ENCODE assay signal across 8 mouse cellular contexts in genomic region chr12:86078553-86079201, GRCm38 (mm10). TPM values are rescaled to one million over a fixed set of nuclear protein-coding genes. Genes with fewer than 3 reads are reported as not detected.
A peak's percentile ranks its signal among the peaks of the same experiment; 100 is the strongest.
DNase-seq lines count a peak whose midpoint lies in the region; ATAC-seq and TF ChIP-seq lines count a peak whose summit lies in the region.

Gene Tgfb3, minus strand, starts transcription at chr12:86079041.

- peak; percentile 41 for DNase-seq in ZHBTc4 (ENCODE audit: low read depth, low spot score)
- peak; percentile 81 for DNase-seq in embryonic facial prominence, embryonic 10.5 days (ENCODE audit: low spot score)
- peak; percentile 32 to 39 for DNase-seq in layer of hippocampus, postnatal 10 days (ENCODE audit: low spot score in 2 of 2)
- DNase-seq in lung, postnatal 36 days: peak; percentile 64

- H3K27me3 ChIP-seq in erythroblast, embryonic 14.5 days (ENCODE audit: control insufficient read depth): peaks cover 82% of the 10 kb centered on the region
- peaks cover 47% of the 10 kb centered on the region for H3K27me3 ChIP-seq in embryonic facial prominence, embryonic 10.5 days (replicated peaks; ENCODE audit: low read depth, poor library complexity, severe bottlenecking)
- no peaks in the 10 kb centered on the region for H3K27me3 ChIP-seq in heart, embryonic 12.5 days (replicated peaks)
- H3K27me3 ChIP-seq in small intestine, adult 2 months (ENCODE audit: control insufficient read depth, insufficient read depth, low read length): peaks cover 9% of the 10 kb centered on the region; the same call in 1 of the 2 replicates

- H3K36me3 ChIP-seq in erythroblast, embryonic 14.5 days (ENCODE audit: control insufficient read depth): no peaks in the 10 kb centered on the region
- no peaks in the 10 kb centered on the region; the same call in 1 of the 2 replicates for H3K36me3 ChIP-seq in embryonic facial prominence, embryonic 10.5 days (replicated peaks)
- no peaks in the 10 kb centered on the region for H3K36me3 ChIP-seq in heart, embryonic 12.5 days
- H3K36me3 ChIP-seq in small intestine, adult 2 months (ENCODE audit: control insufficient read depth, insufficient read depth, low read length): no peaks in the 10 kb centered on the region

- TF ChIP-seq POLR2A in small intestine, adult 2 months (IDR thresholded peaks at IDR 0.05; ENCODE audit: low read depth, low read length): no peak

- peak within 1 kb of the TSS; percentile 81 for H3K4me2 ChIP-seq in heart, embryonic 12.5 days

- ATAC-seq in erythroblast, adult 5-6 weeks (replicated peaks; ENCODE audit: low FRiP score, poor library complexity, severe bottlenecking): no peak
- peak; percentile 43 for ATAC-seq in heart, embryonic 12.5 days (ENCODE audit: insufficient number of reproducible peaks, low FRiP score)

- peak within 1 kb of the TSS; percentile 59 for H3K4me3 ChIP-seq in erythroblast, embryonic 14.5 days (replicated peaks)
- peak within 1 kb of the TSS; percentile 71 for H3K4me3 ChIP-seq in embryonic facial prominence, embryonic 10.5 days
- peak within 1 kb of the TSS; percentile 62 for H3K4me3 ChIP-seq in heart, embryonic 12.5 days
- peak within 1 kb of the TSS; percentile 81 for H3K4me3 ChIP-seq in small intestine, adult 2 months (ENCODE audit: low read depth, low read length)

- peak within 1 kb of the TSS; percentile 83 for H3K9ac ChIP-seq in heart, embryonic 12.5 days

- H3K27ac ChIP-seq in embryonic facial prominence, embryonic 10.5 days (replicated peaks): peak within 1 kb of the TSS; percentile 96
- peak within 1 kb of the TSS; percentile 90 for H3K27ac ChIP-seq in heart, embryonic 12.5 days (ENCODE audit: poor library complexity, severe bottlenecking)
- H3K27ac ChIP-seq in small intestine, adult 2 months (ENCODE audit: insufficient read depth, low read depth, low read length): peak within 1 kb of the TSS; percentile 57

- no peaks in the 10 kb centered on the region for H3K9me3 ChIP-seq in erythroblast, embryonic 14.5 days (ENCODE audit: control insufficient read depth, low read length)
- H3K9me3 ChIP-seq in embryonic facial prominence, embryonic 10.5 days: no peaks in the 10 kb centered on the region
- H3K9me3 ChIP-seq in heart, embryonic 12.5 days (replicated peaks): no peaks in the 10 kb centered on the region

- no peak for TF ChIP-seq CTCF in small intestine, adult 2 months (IDR thresholded peaks at IDR 0.05; ENCODE audit: extremely low read depth, insufficient read length, insufficient replicate concordance, low read depth, low read length)

- WGBS in embryonic facial prominence, embryonic 10.5 days: under 1% methylated on average over 25 of the region's 25 CpGs
- under 1% methylated on average over 25 of the region's 25 CpGs for WGBS in heart, embryonic 12.5 days
- 2% methylated on average over 25 of the region's 25 CpGs for WGBS in small intestine, adult 2 months

- peaks cover 6% of the 10 kb centered on the region for H3K4me1 ChIP-seq in erythroblast, embryonic 14.5 days (ENCODE audit: control insufficient read depth)
- H3K4me1 ChIP-seq in embryonic facial prominence, embryonic 10.5 days: peaks cover 45% of the 10 kb centered on the region
- peaks cover 38% of the 10 kb centered on the region for H3K4me1 ChIP-seq in heart, embryonic 12.5 days (replicated peaks)
- 0 out of 2 replicates have a peak, but pooled peaks cover 2% of the 10 kb centered on the region for H3K4me1 ChIP-seq in small intestine, adult 2 months (ENCODE audit: control insufficient read depth, insufficient read depth, insufficient read length, low read length)

RNA-seq across cellular contexts. Expression of gene Tgfb3, which starts in this region (rescaled TPM):
- polyA plus RNA-seq in erythroblast, embryonic 14.5 days (2012): not detected in 2 replicates
- total RNA-seq in erythroblast, adult 5-6 weeks (2015; ENCODE audit: low replicate concordance): not detected in 2 replicates
- total RNA-seq in erythroblast, adult 5-6 weeks (2017; ENCODE audit: low replicate concordance): not detected in 2 replicates
- 10.7 and 14.4 TPM in 2 replicates for polyA plus RNA-seq in embryonic facial prominence, embryonic 10.5 days (2016; fragmentation: Nextera tagmentation; extraction: Ambion mirVana)
- polyA plus RNA-seq in heart, embryonic 12.5 days (2016; fragmentation: Nextera tagmentation; extraction: Ambion mirVana): 24.2 and 24.5 TPM in 2 replicates
- total RNA-seq in layer of hippocampus, postnatal 10 days (2021): 10 to 100 TPM in 1 of 2 experiments, 1 to 10 TPM in 1; 8.0 to 11.1 TPM
- 2.9 and 3.2 TPM in 2 replicates for polyA plus RNA-seq in small intestine, adult 2 months (2012; rRNA removed)

Comparison
In these comparisons a context has a peak if more than half of its experiments do, and no peak if none do; other contexts are left out.
1. RNA of gene Tgfb3 (total RNA-seq): 8.0 to 11.1 TPM in layer of hippocampus, postnatal 10 days; not detected in erythroblast, adult 5-6 weeks; every median in the first group is over 4 times any median in the second.
2. Peak in every context shown above with its lines, with median percentiles within 50 percentile points of each other: H3K4me3 ChIP-seq, DNase-seq and H3K27ac ChIP-seq.